Mouse (Mus musculus) gastrocnemius, postnatal 14 days (tissue): Measurements from ENCODE around the gene Btbd3. TPM values are rescaled to one million over a fixed set of nuclear protein-coding genes. Genes with fewer than 3 reads are reported as not detected.

ENCODE experiments used
- DNase-seq: peaks from one replicate; pipeline ENCODE4 v3.0.0; 2021; ENCODE audit warnings: mixed read lengths
- intact Hi-C: fragments of 180-260 bp; cut with DNase I; formaldehyde crosslinking; loops from one replicate; pipeline ENCODE4 v1.15.1; 2025; ENCODE audit warnings: low total_unique reads
- total RNA-seq, 2 experiments: library from RNA; stranded (reverse); gene quantifications; 2 replicates each; pipeline ENCODE4 v1.2.3; 2021

Gene Btbd3
- total RNA-seq, 2 experiments from 2014 or later = 17.8 to 21.1 TPM

GRCm38 (mm10) chr2:138484871-138485270, 228.5 kb downstream of the Btbd3 start:
- DNase-seq = no peak
- intact Hi-C loops = no loop called here

DNA sequence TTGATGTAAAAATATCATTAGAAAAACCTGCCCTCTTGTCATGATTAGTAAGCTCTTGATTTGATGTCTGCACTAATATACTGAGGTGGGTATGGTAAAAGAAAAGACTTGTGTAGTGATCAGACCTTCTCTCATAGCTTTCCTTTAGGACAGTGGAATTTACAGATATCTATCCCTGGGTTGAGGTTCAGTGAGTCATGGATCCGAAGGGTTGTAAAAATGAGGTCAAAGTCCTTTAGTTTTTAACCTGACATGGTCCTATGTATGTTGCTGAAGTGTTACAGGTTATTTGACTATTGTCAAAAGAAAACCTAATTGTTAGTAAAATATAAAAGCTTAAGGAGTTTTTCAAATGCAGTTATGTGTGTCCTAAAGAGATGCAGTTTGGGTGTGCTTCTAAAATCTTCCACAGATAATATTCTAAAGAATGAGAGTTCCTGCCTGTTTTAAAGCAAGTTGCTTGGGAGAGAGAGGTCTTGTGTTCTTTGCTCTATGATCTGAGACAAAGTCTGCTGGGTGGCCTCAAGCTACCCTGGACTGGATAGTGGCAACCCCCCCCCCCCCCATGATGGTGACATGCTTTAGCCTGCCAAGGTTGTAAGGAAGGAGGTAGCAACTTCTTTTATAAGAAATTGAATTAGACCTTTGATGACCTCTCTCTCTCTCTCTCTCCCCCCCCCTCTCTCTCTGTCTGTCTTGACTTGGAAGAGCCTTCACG, 234.5 kb downstream of the Btbd3 start:
- intact Hi-C loops = no loop called here
- DNase-seq = no peak

DNA sequence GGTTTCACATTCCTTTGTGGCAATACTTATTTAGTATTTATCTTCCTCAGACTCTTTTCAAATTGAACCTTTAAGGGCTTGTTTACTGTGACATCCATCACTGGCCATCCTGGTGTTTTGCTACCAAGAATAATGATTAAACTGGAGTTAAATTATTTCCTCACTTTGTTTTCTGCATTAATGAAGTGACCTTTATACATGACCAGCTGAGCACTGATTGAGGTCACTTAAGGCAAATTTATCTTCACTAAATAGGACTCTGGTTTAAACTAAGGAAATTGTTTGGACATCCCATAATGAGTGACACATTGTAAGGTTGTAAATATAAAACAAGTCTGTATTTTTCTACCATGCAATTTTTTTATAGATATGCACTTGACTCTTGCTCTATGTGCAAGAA, 235.8 kb downstream of the Btbd3 start:
- DNase-seq = no peak
- intact Hi-C loops = no loop called here

DNA sequence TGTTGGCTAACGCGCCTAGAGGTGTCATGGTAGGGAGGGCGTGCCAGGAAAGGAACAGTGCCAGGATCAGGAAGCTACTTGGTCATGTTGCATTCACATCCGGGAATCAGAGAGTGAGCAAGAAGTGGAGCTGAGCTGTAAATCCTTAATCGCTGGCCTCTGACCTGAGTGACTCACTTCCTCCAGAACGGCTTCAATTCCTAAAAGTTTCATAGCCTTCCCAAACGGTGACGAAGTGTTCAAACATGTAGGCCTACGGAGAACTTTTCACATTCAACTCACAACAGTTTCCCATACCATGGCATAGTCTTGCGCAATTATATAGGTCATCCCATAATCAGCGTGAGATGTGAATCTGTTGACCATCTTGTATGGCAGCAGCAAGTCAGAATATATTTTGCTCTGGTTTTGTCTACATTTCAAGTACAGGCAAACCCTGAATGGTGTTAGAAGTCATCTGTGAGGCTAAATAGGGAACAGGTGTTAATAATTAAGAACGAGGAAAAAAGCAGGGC, 247.6 kb downstream of the Btbd3 start:
- intact Hi-C loops = no loop called here
- no peak for DNase-seq

- intact Hi-C loops = no loop called here
- DNase-seq = no peak
Measured at GRCm38 (mm10) chr2:138515531-138515930, 259.2 kb downstream of the Btbd3 start.

- intact Hi-C loops = no loop called here
- no peak for DNase-seq
Measured at GRCm38 (mm10) chr2:138528461-138528860, 272.1 kb downstream of the Btbd3 start.

DNA sequence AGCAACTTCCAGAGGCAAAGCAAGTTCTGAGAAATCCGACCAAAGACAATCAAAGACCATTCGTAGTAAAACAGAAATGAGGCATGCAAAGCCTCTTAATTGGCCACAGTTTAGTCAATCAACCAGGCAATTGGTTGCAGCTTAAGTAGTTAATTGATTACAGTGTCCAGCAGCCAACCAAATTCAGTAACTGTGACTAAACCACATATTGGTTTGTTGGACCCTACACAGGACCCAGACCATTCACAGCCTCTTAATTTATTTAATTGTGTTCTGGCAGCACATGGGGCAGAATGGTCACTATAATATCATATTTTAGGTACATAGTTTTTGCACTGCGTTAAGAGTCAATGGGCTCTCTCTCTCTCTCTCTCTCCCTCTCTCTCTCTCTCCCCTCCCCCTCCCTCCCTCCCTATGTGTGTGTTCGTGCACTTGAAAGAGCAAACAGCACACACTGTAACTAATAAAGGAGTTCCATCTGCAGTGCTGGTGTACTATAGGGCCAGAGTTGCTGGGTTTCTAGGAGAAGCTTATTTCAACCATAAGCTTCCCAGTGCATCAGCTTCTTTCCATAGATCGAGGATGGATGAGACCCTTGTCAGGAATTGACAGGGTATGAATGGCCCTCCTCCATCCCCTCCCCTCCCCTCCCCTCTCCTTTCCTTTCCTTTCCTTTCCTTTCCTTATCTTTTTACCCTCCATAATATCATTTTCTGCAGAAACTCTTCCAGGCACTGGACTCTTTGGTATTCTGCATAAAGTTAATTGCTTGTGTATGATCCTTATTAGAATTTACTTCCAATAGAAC, 275.0 kb downstream of the Btbd3 start:
- no peak for DNase-seq
- intact Hi-C loops = no loop called here

- no peak for DNase-seq
- intact Hi-C loops = no loop called here
Measured at GRCm38 (mm10) chr2:138531992-138532391, 275.6 kb downstream of the Btbd3 start.

DNA sequence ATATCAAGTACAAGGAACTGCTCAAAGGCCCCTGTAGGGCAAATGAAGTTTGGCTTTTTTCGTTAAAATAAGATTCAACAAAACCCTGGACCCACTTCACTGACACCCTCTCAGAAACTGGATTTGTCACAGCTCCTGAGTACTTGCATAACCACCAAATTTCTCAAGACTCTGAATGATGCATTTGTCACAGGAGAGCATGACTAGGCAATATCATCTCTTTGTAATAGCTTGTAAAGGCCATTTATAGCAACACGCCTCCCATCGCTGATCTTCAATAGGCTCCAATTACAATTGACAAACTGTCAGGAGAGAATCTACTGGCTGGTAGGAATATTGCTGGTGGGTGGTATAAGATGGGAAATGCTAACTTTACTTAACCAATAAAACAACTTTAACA, 283.3 kb downstream of the Btbd3 start:
- no peak for DNase-seq
- intact Hi-C loops = no loop called here

DNA sequence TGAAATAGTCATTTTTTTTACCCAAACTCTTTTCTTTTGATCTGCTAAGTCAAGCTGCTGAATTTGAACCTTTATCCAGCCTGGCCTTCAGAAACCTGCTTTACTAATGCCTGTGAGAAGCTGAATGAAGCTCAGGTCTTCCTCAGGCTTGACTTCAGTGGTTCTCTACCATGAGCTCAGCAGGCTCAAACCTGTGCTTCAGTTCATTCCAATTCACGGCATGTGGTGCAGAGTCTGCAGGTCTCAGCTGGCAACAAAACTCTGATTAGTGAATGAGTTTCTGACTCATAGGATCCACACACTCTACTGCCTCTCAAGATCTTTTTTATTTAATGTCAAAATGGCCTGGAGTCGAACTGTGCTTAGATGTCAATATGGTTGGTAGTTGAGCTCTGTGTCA, 292.6 kb downstream of the Btbd3 start:
- DNase-seq = no peak
- intact Hi-C loops = no loop called here

DNA sequence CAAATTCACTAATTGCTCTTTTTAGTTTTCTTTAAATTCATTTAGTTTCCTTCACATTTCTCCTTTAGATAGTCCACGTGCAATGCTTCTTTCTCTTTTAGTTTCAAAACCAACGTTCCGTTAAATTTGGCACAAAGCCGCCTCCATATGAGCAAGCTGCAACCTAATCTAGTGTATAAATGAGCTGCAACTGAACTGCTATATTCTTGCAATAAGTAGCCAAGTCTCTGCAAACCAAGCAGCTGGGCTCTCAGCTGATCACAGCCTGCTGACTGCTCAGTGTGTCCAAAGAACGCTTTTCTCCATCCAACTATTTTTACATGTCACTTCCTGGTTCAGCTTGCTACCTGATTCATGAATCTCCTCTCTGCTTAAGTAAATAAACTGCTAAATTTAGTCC, 295.2 kb downstream of the Btbd3 start:
- intact Hi-C loops = no loop called here

GRCm38 (mm10) chr2:138555106-138555862, 298.9 kb downstream of the Btbd3 start:
- no peak for DNase-seq
- intact Hi-C loops = no loop called here

More for the DNA sequence above, 295.2 kb downstream of the Btbd3 start:
- no peak for DNase-seq

- no peak for DNase-seq
- intact Hi-C loops = no loop called here
Measured at GRCm38 (mm10) chr2:138585930-138586329, 329.6 kb downstream of the Btbd3 start.

GRCm38 (mm10) chr2:138587335-138587734, 331.0 kb downstream of the Btbd3 start:
- DNase-seq = no peak
- intact Hi-C loops = no loop called here

DNA sequence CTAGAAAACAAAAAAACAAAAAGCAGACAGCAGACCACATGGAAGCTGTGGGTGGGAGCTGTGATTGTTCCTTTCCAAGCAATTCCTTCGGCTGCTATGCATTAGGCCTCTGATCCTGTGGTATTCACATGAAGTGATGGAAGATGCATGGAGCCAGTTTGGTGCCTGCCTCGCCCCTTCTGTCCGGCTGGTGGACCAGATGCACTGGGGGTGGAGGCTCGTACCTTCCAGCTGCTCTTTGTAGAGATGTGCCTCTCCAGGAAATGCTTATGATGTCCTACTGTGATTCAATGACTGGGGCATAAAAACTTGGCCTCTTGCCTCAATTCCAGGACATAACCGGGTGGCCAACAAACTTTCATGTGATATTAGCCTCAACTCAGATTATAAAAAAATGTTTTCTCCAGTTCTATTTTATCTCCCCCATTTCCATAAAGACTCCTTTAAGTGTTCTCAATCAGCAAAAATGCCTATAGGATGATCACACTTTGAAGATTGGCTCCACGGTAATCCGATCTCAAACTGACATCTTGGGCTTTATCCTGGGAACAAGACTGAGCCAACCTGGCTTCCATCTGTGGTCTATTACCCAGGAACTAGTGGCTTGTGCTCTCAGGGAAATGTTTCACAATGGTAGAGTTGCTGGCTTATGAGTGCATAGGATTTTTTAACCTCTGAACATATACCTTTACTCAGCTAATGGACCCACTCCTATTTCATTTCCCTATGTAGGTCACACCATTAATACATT, 331.6 kb downstream of the Btbd3 start:
- intact Hi-C loops = no loop called here
- no peak for DNase-seq

- DNase-seq = no peak
- intact Hi-C loops = no loop called here
Measured at GRCm38 (mm10) chr2:138589105-138589504, 332.7 kb downstream of the Btbd3 start.

- intact Hi-C loops = no loop called here
- no peak for DNase-seq
Measured at GRCm38 (mm10) chr2:138590307-138590706, 333.9 kb downstream of the Btbd3 start.

DNA sequence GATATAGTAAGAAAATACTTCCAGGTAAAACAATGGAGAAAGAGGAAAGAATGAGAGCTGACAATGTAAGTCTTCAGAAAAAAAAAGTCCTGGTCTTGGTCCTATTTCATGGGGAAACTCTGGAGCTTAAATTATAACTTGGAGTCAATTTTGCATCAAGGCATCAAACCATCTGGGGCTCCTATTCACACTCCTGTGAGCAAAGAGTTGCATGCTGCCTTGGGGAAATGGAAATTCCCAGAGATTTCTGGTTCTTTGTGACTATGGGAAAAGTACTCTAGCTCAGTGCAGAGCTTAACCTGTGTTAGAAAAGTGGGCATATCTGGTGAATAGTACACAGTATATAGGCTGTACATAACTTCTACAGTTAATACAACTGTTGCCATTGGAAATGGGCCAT, 356.0 kb downstream of the Btbd3 start:
- intact Hi-C loops = no loop called here
- DNase-seq = no peak

GRCm38 (mm10) chr2:138617501-138617900, 361.1 kb downstream of the Btbd3 start:
- intact Hi-C loops = no loop called here
- no peak for DNase-seq
